Mouse (Mus musculus) stomach, postnatal 0 days (tissue): ENCODE data around the gene Insyn1.

Experiments
- CTCF ChIP-seq: IDR thresholded peaks from 2 replicates; pipeline ENCODE4 v1.5.1; 2016; ENCODE audit warnings: antibody characterized with exemption, low read depth, mild to moderate bottlenecking, moderate library complexity
- EP300 ChIP-seq: optimal IDR thresholded peaks from 2 replicates; pipeline ENCODE3; 2016; ENCODE audit warnings: antibody characterized with exemption

DNA sequence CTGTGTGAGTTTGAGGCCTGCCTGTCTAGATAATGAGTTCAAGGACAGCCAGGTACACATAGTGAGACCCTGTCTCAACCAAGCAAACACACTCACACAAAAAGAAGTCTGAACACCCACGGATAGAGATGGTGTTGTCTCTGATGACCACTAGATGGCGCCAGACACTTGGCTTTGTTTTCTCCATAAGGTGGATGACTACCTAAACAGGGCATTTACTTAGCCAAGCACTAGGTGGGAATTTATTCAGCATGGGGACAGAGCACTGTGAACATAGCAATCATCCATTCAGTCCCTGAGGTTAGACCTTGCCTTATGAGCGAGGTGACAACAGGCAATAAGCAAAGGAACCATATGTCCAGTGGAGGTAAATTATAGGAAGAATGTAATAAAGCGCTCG, 51.5 kb downstream of the Insyn1 start:
- TF ChIP-seq CTCF (peak; percentile 99), EP300 (no peak)
